Mouse (Mus musculus) common myeloid progenitor, adult 5-6 weeks (primary cell): ENCODE measurements around the gene Dll1. TPM values are rescaled to one million over a fixed set of nuclear protein-coding genes. Genes with fewer than 3 reads are reported as not detected.

ENCODE experiments used
- ATAC-seq: replicated peaks from 2 replicates; pipeline ENCODE4 v1.8.0; 2016; ENCODE audit warnings: low read depth, mild to moderate bottlenecking, moderate TSS enrichment, inconsistent platforms; ENCODE audit not compliant: poor library complexity, severe bottlenecking
- total RNA-seq: library from RNA; stranded (forward); fragments of 200-1000, 187-1606 nt; gene quantifications from 2 replicates; pipeline ENCODE4 v1.2.3, GENCODE M21; 2017

Dll1 gene
- total RNA-seq, 1 experiment from 2014 or later = 0.23 TPM

- no peak for ATAC-seq
These were observed 3.3 kb upstream of the Dll1 start for GRCm38 (mm10) chr17:15379741-15380526.

- ATAC-seq = no peak
These were observed 1.9 kb upstream of the Dll1 start for GRCm38 (mm10) chr17:15378413-15379109.

- no peak for ATAC-seq
These were observed 1.2 kb upstream of the Dll1 start for GRCm38 (mm10) chr17:15377901-15378300.

- ATAC-seq = peak; percentile 19
These were observed 775 bp downstream of the Dll1 start for GRCm38 (mm10) chr17:15375701-15376493.

GRCm38 (mm10) chr17:15375224-15375623 lies 1.4 kb downstream of the Dll1 start:
- ATAC-seq = no peak

- ATAC-seq = no peak
These were observed 2.1 kb downstream of the Dll1 start for GRCm38 (mm10) chr17:15374321-15375141.

GRCm38 (mm10) chr17:15372931-15373652 lies 3.6 kb downstream of the Dll1 start:
- ATAC-seq = no peak

- ATAC-seq = no peak
These were observed 4.5 kb downstream of the Dll1 start for GRCm38 (mm10) chr17:15371967-15372835.

- ATAC-seq = no peak
These were observed 6.3 kb downstream of the Dll1 start for GRCm38 (mm10) chr17:15370401-15370800.

GRCm38 (mm10) chr17:15365650-15366049 lies 11.0 kb downstream of the Dll1 start:
- no peak for ATAC-seq

- no peak for ATAC-seq
These were observed 13.0 kb downstream of the Dll1 start for GRCm38 (mm10) chr17:15363656-15364055.

- no peak for ATAC-seq
These were observed 19.6 kb downstream of the Dll1 start for GRCm38 (mm10) chr17:15357071-15357470.

- no peak for ATAC-seq
These were observed 20.1 kb downstream of the Dll1 start for GRCm38 (mm10) chr17:15356526-15356925.

GRCm38 (mm10) chr17:15355072-15355471 lies 21.6 kb downstream of the Dll1 start:
- ATAC-seq = no peak

- ATAC-seq = no peak
These were observed 22.7 kb downstream of the Dll1 start for GRCm38 (mm10) chr17:15354006-15354405.

GRCm38 (mm10) chr17:15352869-15353610 lies 23.6 kb downstream of the Dll1 start:
- peak; percentile 58; the same call in 1 of the 2 replicates for ATAC-seq

GRCm38 (mm10) chr17:15350152-15350551 lies 26.5 kb downstream of the Dll1 start:
- no peak for ATAC-seq
